Mouse (Mus musculus) kidney, postnatal 14 days (tissue): ENCODE results near the gene Fmo1.

Experiments used
- DNase-seq: peaks from one replicate; pipeline ENCODE4 v3.0.0; 2022; ENCODE audit warnings: mixed read lengths

The Fmo1 gene

GRCm38 (mm10) chr1:162859996-162860605 is 6.3 kb downstream of the Fmo1 start:
- DNase-seq: peak; percentile 58

- DNase-seq: no peak
These were observed 6.8 kb downstream of the Fmo1 start for GRCm38 (mm10) chr1:162859545-162859976.

- peak; percentile 51 for DNase-seq
These were observed 7.7 kb downstream of the Fmo1 start for GRCm38 (mm10) chr1:162858748-162859130.

- peak; percentile 75 for DNase-seq
These were observed 8.4 kb downstream of the Fmo1 start for GRCm38 (mm10) chr1:162857766-162858747.

- DNase-seq: peak; percentile 36
These were observed 12.5 kb downstream of the Fmo1 start for GRCm38 (mm10) chr1:162853812-162854482.

GRCm38 (mm10) chr1:162847554-162847953 is 18.9 kb downstream of the Fmo1 start:
- no peak for DNase-seq

GRCm38 (mm10) chr1:162840211-162840610 is 26.2 kb downstream of the Fmo1 start:
- DNase-seq: no peak

- DNase-seq: no peak
These were observed 27.4 kb downstream of the Fmo1 start for GRCm38 (mm10) chr1:162838976-162839375.

- DNase-seq: no peak
These were observed 32.1 kb downstream of the Fmo1 start for GRCm38 (mm10) chr1:162834342-162834741.

GRCm38 (mm10) chr1:162832574-162832953 is 33.8 kb downstream of the Fmo1 start:
- DNase-seq: no peak

GRCm38 (mm10) chr1:162831838-162832573 is 34.4 kb downstream of the Fmo1 start:
- DNase-seq: no peak

GRCm38 (mm10) chr1:162819280-162819679 is 47.1 kb downstream of the Fmo1 start:
- no peak for DNase-seq

- peak; percentile 67 for DNase-seq
These were observed 50.9 kb downstream of the Fmo1 start for GRCm38 (mm10) chr1:162815381-162816127.

GRCm38 (mm10) chr1:162814932-162815331 is 51.5 kb downstream of the Fmo1 start:
- peak; percentile 13 for DNase-seq

GRCm38 (mm10) chr1:162813836-162814156 is 52.6 kb downstream of the Fmo1 start, which contains the start of gene Fmo4:
TSS of gene Fmo4 (minus strand) at chr1:162813972.
- DNase-seq: peak; percentile 75

GRCm38 (mm10) chr1:162813143-162813835 is 53.1 kb downstream of the Fmo1 start:
- no peak for DNase-seq

- DNase-seq: no peak
These were observed 57.9 kb downstream of the Fmo1 start for GRCm38 (mm10) chr1:162808541-162808940.

- no peak for DNase-seq
These were observed 59.0 kb downstream of the Fmo1 start for GRCm38 (mm10) chr1:162807441-162807840.

GRCm38 (mm10) chr1:162805011-162805410 is 61.4 kb downstream of the Fmo1 start:
- DNase-seq: peak; percentile 13

GRCm38 (mm10) chr1:162796441-162796840 is 70.0 kb downstream of the Fmo1 start:
- DNase-seq: no peak

GRCm38 (mm10) chr1:162792306-162793044 is 73.9 kb downstream of the Fmo1 start:
- DNase-seq: peak; percentile 70
